Mouse (Mus musculus): ENCODE data around the gene Rexo5. TPM values are rescaled to one million over a fixed set of nuclear protein-coding genes. Genes with fewer than 3 reads are reported as not detected.

The Rexo5 gene
- polyA plus RNA-seq, 1 experiment: 5.6 TPM

DNA sequence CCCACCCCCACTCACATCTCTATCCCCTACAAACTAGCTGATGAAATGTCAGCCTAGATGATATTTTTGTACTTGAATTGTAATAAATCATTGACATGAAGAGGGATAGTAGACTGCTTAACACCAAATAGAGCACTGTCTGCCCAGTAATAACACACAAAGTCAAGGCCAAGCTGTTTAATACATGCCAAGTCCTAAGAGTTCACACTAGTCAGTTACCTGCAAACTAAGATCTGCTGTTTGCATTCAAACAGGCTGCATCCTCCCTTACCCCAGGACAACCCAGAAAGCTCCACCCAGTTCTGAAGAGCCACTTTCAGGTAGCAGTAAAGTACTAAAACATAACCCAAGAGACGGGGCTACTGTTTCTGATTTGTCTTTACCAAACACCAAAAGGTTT lies 98.4 kb downstream of the Rexo5 start:
- no peak for DNase-seq (ENCODE audit: low read depth)

- DNase-seq (ENCODE audit: low read depth): no peak
Measured at GRCm38 (mm10) chr7:119892742-119893141, 98.9 kb downstream of the Rexo5 start.

- no peak for DNase-seq (ENCODE audit: low read depth)
Measured at GRCm38 (mm10) chr7:119894818-119895544, 101.2 kb downstream of the Rexo5 start.

DNA sequence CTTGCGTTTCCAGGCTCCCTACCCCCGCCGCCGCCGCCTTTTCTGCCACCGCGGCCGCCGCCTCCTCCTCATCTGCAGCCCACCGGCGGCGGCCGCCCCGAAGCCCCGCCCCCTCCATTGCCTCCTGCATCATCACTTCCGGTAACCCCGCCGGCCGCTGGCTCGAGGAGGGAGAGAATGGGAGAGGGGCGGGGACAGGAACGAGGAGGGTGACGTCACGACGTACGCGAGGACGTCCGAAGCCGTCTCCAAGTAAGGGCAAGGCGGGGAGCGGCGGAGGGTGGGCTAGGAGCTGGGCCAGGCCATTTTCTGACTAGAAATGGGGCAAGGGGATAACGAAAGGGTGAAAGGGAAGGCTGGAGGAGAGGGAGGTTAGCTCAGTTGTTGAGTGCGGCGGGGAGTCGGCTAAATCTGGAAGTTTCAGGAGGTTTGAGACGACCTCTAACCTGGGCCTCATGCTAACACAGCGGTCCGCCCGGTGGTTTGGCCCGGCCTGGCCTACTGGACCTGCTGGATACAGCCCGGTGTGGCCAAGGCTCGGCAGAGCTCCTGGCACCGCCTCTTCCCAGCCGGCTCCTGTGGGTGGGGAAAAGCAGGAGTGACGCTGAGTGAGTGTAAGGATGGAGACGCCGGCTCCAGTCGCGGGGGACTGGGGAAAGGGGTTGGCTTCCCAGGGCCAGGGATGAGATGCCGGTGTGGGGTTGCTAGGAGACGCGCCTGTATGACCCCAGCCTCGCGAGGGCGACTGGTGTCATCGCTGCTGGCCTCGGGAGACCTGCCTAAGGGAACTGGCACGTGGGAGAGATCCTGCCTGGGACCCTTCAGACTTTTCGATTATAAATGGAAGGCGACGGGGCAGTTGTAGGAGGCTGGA lies 102.1 kb downstream of the Rexo5 start, which contains the start of the genes Lyrm1 and Dcun1d3:
TSS of gene Lyrm1 (plus strand) at position 223 of the 874 bp plus-strand sequence.
TSS of gene Dcun1d3 (minus strand) at position 660 of the 874 bp plus-strand sequence.
- no peak for DNase-seq (ENCODE audit: low read depth)

DNA sequence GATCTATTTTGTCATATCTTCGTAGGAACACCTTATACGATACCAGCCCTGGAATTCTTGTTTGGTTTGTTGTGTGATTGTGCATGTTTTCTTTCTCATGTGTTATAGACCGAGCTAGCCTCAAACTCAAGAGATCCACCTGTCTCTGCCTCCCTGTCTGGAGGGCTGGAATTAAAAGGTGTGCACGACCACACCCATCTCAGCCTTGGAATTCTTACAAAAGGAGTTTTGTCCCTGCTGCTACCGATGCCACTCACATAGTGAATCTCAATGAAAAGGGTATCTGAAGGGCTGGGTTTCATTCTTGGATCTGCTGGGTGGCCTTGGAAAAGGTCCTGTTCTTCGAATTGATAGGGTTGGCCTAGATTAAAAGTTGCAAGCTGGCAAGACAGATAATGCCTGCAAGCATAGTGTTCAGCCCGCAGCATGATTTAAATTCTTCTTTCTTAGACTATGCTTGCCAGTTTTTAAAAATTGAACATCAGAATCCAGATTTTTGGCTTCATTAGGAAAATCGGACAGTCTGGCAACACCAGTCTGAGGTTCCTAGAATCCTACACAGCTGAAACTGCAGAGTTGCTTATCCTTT lies 103.8 kb downstream of the Rexo5 start:
- no peak for DNase-seq (ENCODE audit: low read depth)

GRCm38 (mm10) chr7:119898247-119898856 lies 104.5 kb downstream of the Rexo5 start:
- no peak for DNase-seq (ENCODE audit: low read depth)

Other genes with a start within 250 kb of the Rexo5 start
- 0.01 and 0.30 TPM in 2 replicates for gene Acsm2, start 239.7 kb upstream of the Rexo5 start, polyA plus RNA-seq (2012; rRNA removed)
- 0.19 TPM in 1 of 2 replicates, not detected in the other for gene Acsm1, start 187.0 kb upstream of the Rexo5 start, polyA plus RNA-seq (2012; rRNA removed)
- not detected in 2 replicates for gene Acsm4, start 104.0 kb upstream of the Rexo5 start, polyA plus RNA-seq (2012; rRNA removed)
- gene Thumpd1, start 73.2 kb upstream of the Rexo5 start, polyA plus RNA-seq (2012; rRNA removed): 17.9 and 18.6 TPM in 2 replicates
- gene Acsm3, start 33.1 kb upstream of the Rexo5 start, polyA plus RNA-seq (2012; rRNA removed): 1.2 and 2.3 TPM in 2 replicates
- gene Eri2, start 52 bp downstream of the Rexo5 start, polyA plus RNA-seq (2012; rRNA removed): 2.6 and 2.8 TPM in 2 replicates
- 3.0 and 3.2 TPM in 2 replicates for gene Lyrm1, start 101.9 kb downstream of the Rexo5 start, polyA plus RNA-seq (2012; rRNA removed)
- gene Dcun1d3, start 102.3 kb downstream of the Rexo5 start, polyA plus RNA-seq (2012; rRNA removed): 8.4 and 9.4 TPM in 2 replicates

All from gonadal fat pad, adult 2 months (tissue).